Mouse (Mus musculus) stomach, embryonic 16.5 days (tissue): ENCODE data around the gene Rfxank. TPM values are rescaled to one million over a fixed set of nuclear protein-coding genes. Genes with fewer than 3 reads are reported as not detected.

Source experiments
- ATAC-seq: fragments of 200-750 bp; cut with Nextera tagmentation; 2 replicates; pipeline ENCODE4 v1.8.0; 2017; ENCODE audit warnings: moderate number of reproducible peaks, moderate TSS enrichment; ENCODE audit not compliant: insufficient read depth, low FRiP score
- H3K27ac ChIP-seq: fragments of 300-500 bp; sonication (generic); 2 replicates; pipeline ENCODE4 v1.5.1; 2014; ENCODE audit warnings: low read length
- H3K27me3 ChIP-seq: fragments of 300-500 bp; sonication (generic); 2 replicates; pipeline ENCODE4 v1.6.1; 2014; ENCODE audit warnings: low read length, control low read depth, mixed read lengths; ENCODE audit not compliant: control insufficient read depth, insufficient read depth
- H3K36me3 ChIP-seq: fragments of 300-500 bp; sonication (generic); 2 replicates; pipeline ENCODE4 v1.6.1; 2014; ENCODE audit warnings: low read length; ENCODE audit not compliant: control insufficient read depth, insufficient read depth
- H3K4me1 ChIP-seq: fragments of 300-500 bp; sonication (generic); 2 replicates; pipeline ENCODE4 v1.6.1; 2014; ENCODE audit warnings: low read length, control low read depth, mixed read lengths; ENCODE audit not compliant: control insufficient read depth, insufficient read depth
- H3K4me2 ChIP-seq: fragments of 300-500 bp; sonication (generic); 2 replicates; pipeline ENCODE4 v1.6.1; 2014; ENCODE audit warnings: low read depth, low read length, mixed read lengths
- H3K4me3 ChIP-seq: fragments of 300-500 bp; sonication (generic); replicated peaks from 2 replicates; pipeline ENCODE4 v1.5.1; 2014; ENCODE audit warnings: mild to moderate bottlenecking, low read length
- H3K9ac ChIP-seq: fragments of 300-500 bp; sonication (generic); 2 replicates; pipeline ENCODE4 v1.6.1; 2014; ENCODE audit warnings: low read length
- H3K9me3 ChIP-seq: fragments of 300-500 bp; sonication (generic); replicated peaks from 2 replicates; pipeline ENCODE4 v1.6.1; 2016; ENCODE audit warnings: low read length, control low read depth; ENCODE audit not compliant: control insufficient read depth
- WGBS: fragments of 180-500 bp; shearing (Covaris S2); extraction: QIAGEN DNeasy Blood & Tissue Kit; methylation state at CpG from one replicate; pipeline ENCODE4 v1.1.7; 2014; 5-methylcytosine and 5-hydroxymethylcytosine counted together
- polyA plus RNA-seq: library from polyadenylated mRNA; unstranded; fragments of >200 nt; fragmentation: Nextera tagmentation; extraction: Ambion mirVana; gene quantifications from 2 replicates; pipeline ENCODE4 v1.2.1, GENCODE M21; 2015

Gene Rfxank
- polyA plus RNA-seq, 1 experiment from 2014 or later: 14.5 TPM

DNA sequence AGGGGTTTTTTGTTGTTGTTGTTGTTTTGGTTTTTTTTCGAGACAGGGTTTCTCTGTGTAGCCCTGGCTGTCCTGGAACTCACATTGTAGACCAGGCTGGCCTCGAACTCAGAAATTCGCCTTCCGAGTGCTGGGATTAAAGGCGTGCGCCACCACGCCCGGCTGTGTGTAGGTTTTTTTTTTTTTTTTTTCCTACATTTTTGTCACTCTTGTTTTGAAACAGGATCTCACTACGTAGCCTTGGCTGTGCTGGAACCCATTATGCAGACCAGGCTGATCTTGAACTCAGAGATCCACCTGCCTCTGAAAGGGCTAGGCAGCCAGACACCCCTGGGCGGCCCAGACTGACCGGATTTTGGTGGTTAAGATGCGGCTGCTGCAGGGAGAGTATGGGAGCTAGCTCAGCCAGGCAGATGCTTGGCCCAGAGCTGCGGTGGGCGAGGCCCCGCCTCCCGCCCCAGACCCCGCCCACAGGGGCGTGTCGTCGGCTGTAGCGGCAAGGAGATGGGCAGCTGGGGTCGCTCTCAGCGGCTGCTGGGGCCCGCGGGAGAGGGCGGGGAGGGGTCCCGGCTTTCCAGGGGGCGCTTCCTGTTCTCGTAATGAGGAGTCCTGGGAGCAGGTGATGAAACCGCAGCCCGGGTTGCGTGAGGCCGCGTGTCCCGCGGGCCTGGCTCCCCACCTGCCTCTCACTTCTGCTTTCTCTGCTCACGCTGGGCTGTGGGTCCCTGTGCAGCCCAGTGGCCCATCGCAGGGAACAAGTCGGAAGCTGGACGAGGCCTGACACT lies 19.3 kb upstream of the Rfxank start:
- Histone ChIP-seq H3K27me3 (no peaks in the 10 kb centered on the region), H3K4me1 (no peaks in the 10 kb centered on the region; the same call in 1 of the 2 replicates), H3K9ac (peak overlapping the region; percentile 52), H3K9me3 (no peaks in the 10 kb centered on the region), H3K36me3 (no peaks in the 10 kb centered on the region), H3K27ac (no peak overlapping the region), H3K4me2 (peak overlapping the region; percentile 75), H3K4me3 (peak overlapping the region; percentile 49)
- peak; percentile 90 for ATAC-seq
- WGBS: 9% methylated on average over 40 of the region's 40 CpGs

GRCm38 (mm10) chr8:70157240-70157800 lies 18.4 kb upstream of the Rfxank start:
- H3K36me3 ChIP-seq: no peaks in the 10 kb centered on the region
- no peak overlapping the region for H3K9ac ChIP-seq
- WGBS: 95% methylated on average over 1 of the region's 1 CpGs
- no peak for ATAC-seq
- no peak overlapping the region for H3K27ac ChIP-seq
- H3K4me1 ChIP-seq: no peaks in the 10 kb centered on the region; the same call in 1 of the 2 replicates
- H3K4me3 ChIP-seq: no peak overlapping the region
- no peaks in the 10 kb centered on the region for H3K27me3 ChIP-seq
- H3K9me3 ChIP-seq: no peaks in the 10 kb centered on the region
- no peak overlapping the region for H3K4me2 ChIP-seq

- Histone ChIP-seq H3K9ac (peak overlapping the region; percentile 31; the same call in 1 of the 2 replicates), H3K9me3 (no peaks in the 10 kb centered on the region), H3K27me3 (no peaks in the 10 kb centered on the region), H3K27ac (no peak overlapping the region), H3K4me2 (peak overlapping the region; percentile 36), H3K4me1 (no peaks in the 10 kb centered on the region; the same call in 1 of the 2 replicates), H3K36me3 (no peaks in the 10 kb centered on the region), H3K4me3 (no peak overlapping the region; the same call in 1 of the 2 replicates)
- ATAC-seq: peak; percentile 92
- 14% methylated on average over 22 of the region's 22 CpGs for WGBS
Measured at GRCm38 (mm10) chr8:70152537-70153257, 13.7 kb upstream of the Rfxank start.

GRCm38 (mm10) chr8:70150158-70150557 lies 11.2 kb upstream of the Rfxank start:
- Histone ChIP-seq H3K9ac (peak overlapping the region; percentile 47; the same call in 1 of the 2 replicates), H3K4me3 (no peak overlapping the region), H3K4me1 (no peaks in the 10 kb centered on the region; the same call in 1 of the 2 replicates), H3K27me3 (no peaks in the 10 kb centered on the region), H3K9me3 (no peaks in the 10 kb centered on the region), H3K27ac (no peak overlapping the region), H3K4me2 (no peak overlapping the region), H3K36me3 (no peaks in the 10 kb centered on the region)
- no peak; the same call in 1 of the 2 replicates for ATAC-seq
- WGBS: 18% methylated on average over 13 of the region's 13 CpGs

DNA sequence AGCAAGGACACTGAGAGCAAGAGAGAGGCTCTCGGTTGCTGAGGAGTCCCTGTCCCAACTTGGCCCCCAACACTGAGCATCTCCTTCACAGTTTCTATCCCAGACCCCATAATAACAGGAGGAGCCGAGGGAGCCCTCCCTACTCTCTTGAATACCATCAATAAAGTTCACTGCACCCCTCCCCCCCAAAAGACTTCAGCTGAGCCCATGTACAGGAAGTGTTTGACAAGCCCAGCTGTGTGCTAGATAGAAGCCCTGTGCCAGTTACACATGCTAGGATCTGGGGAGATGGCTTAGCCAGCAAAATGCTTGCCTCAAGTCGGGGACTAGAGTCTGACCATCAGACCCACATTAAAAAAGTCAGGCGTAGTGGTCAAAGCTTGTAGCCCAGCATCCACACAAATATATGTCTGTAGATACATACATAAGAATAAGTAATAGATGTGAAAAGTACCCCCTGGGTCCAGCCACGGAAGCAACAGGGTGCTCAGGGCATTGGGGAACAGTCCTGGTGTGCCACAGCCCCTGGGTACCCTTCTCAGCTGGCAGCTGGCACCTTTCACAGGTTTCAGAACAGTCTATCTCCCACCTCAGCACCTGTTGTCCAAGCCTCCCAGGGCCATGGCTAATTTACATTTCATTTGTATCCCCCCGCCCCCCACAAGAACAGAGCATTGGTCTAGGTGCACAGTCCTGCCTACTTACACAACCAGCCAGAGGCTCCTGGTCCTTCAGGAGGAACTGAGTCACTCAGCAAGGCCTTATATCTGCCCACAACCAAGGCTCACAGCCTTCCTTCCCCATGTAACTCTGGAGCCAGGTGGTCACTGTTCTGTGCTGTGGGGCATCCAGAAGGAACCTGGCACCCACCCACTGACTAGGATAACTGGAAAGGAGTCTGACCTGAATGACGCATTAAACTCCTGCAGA lies 9.0 kb upstream of the Rfxank start:
- no peak overlapping the region for H3K27ac ChIP-seq
- H3K9me3 ChIP-seq: no peaks in the 10 kb centered on the region
- WGBS: 80% methylated on average over 7 of the region's 7 CpGs
- no peak for ATAC-seq
- no peak overlapping the region for H3K4me2 ChIP-seq
- H3K27me3 ChIP-seq: no peaks in the 10 kb centered on the region
- H3K9ac ChIP-seq: no peak overlapping the region
- peaks cover 5% of the 10 kb centered on the region; the same call in 1 of the 2 replicates for H3K36me3 ChIP-seq
- no peak overlapping the region for H3K4me3 ChIP-seq
- no peaks in the 10 kb centered on the region; the same call in 1 of the 2 replicates for H3K4me1 ChIP-seq

GRCm38 (mm10) chr8:70139981-70140380 lies 1.0 kb upstream of the Rfxank start:
- Histone ChIP-seq H3K4me2 (peak overlapping the region; percentile 60), H3K36me3 (peaks cover 7% of the 10 kb centered on the region; the same call in 1 of the 2 replicates), H3K27me3 (no peaks in the 10 kb centered on the region), H3K9ac (peak overlapping the region; percentile 73), H3K27ac (peak overlapping the region; percentile 70), H3K4me1 (peaks cover 15% of the 10 kb centered on the region), H3K9me3 (no peaks in the 10 kb centered on the region), H3K4me3 (peak overlapping the region; percentile 65)
- WGBS: 3% methylated on average over 9 of the region's 9 CpGs
- no peak for ATAC-seq

GRCm38 (mm10) chr8:70137890-70138289 lies 1.1 kb downstream of the Rfxank start:
- WGBS: 67% methylated on average over 4 of the region's 4 CpGs
- peaks cover 15% of the 10 kb centered on the region for H3K4me1 ChIP-seq
- H3K9ac ChIP-seq: peak overlapping the region; percentile 78
- H3K27ac ChIP-seq: no peak overlapping the region
- no peak for ATAC-seq
- H3K4me3 ChIP-seq: peak overlapping the region; percentile 65
- peak overlapping the region; percentile 70; the same call in 1 of the 2 replicates for H3K4me2 ChIP-seq
- no peaks in the 10 kb centered on the region for H3K27me3 ChIP-seq
- H3K36me3 ChIP-seq: peaks cover 1% of the 10 kb centered on the region
- no peaks in the 10 kb centered on the region for H3K9me3 ChIP-seq

GRCm38 (mm10) chr8:70136591-70136990 lies 2.4 kb downstream of the Rfxank start:
- no peaks in the 10 kb centered on the region for H3K27me3 ChIP-seq
- H3K27ac ChIP-seq: no peak overlapping the region
- no peaks in the 10 kb centered on the region for H3K9me3 ChIP-seq
- H3K4me3 ChIP-seq: no peak overlapping the region
- no peaks in the 10 kb centered on the region; the same call in 1 of the 2 replicates for H3K36me3 ChIP-seq
- no peak overlapping the region for H3K4me2 ChIP-seq
- H3K9ac ChIP-seq: no peak overlapping the region
- peaks cover 15% of the 10 kb centered on the region for H3K4me1 ChIP-seq
- 93% methylated on average over 4 of the region's 4 CpGs for WGBS
- no peak for ATAC-seq
